Mouse (Mus musculus): ENCODE data around the gene Fhit. TPM values are rescaled to one million over a fixed set of nuclear protein-coding genes. Genes with fewer than 3 reads are reported as not detected.

Gene Fhit
- polyA plus RNA-seq, 1 experiment from 2014 or later: 5.9 TPM

DNA sequence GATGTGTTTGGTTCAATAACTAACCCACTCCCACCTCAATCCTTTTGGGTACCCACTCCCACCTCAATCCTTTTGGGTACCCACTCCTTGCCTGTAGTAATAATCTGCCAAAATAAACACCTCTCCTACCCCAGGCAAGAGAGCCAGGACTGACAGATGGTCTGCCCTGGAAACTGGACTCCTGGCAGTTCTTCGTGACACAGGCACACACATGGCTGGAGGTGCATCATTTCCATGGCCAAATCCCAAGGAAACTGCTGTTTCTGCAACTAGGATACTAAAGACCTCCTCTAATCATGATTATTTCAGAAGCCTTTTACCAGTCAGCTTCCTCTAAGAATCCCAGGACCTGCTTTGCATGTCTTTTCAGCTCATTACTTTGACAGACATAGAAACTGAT lies 756.5 kb downstream of the Fhit start:
- Histone ChIP-seq H3K27ac (no peak overlapping the region), H3K4me3 (no peak overlapping the region), H3K27me3 (no peaks in the 10 kb centered on the region), H3K4me2 (replicated peaks) (no peak overlapping the region), H3K4me1 (no peaks in the 10 kb centered on the region), H3K36me3 (no peaks in the 10 kb centered on the region), H3K9me3 (no peaks in the 10 kb centered on the region), H3K9ac (no peak overlapping the region)
- WGBS: 79% methylated on average over 1 of the region's 1 CpGs
- ATAC-seq (ENCODE audit: insufficient number of reproducible peaks, insufficient read depth, low FRiP score, low TSS enrichment): no peak

- no peaks in the 10 kb centered on the region for H3K4me1 ChIP-seq
- no peaks in the 10 kb centered on the region for H3K27me3 ChIP-seq
- no peaks in the 10 kb centered on the region for H3K36me3 ChIP-seq
- ATAC-seq (ENCODE audit: insufficient number of reproducible peaks, insufficient read depth, low FRiP score, low TSS enrichment): no peak
- no peak overlapping the region for H3K9ac ChIP-seq
- H3K4me2 ChIP-seq (replicated peaks): no peak overlapping the region
- 78% methylated on average over 5 of the region's 5 CpGs for WGBS
- no peak overlapping the region for H3K27ac ChIP-seq
- H3K9me3 ChIP-seq: no peaks in the 10 kb centered on the region
- no peak overlapping the region for H3K4me3 ChIP-seq
Measured at GRCm38 (mm10) chr14:10367783-10368680, 793.8 kb downstream of the Fhit start.

- WGBS: 92% methylated on average over 4 of the region's 4 CpGs
- Histone ChIP-seq H3K9ac (no peak overlapping the region), H3K36me3 (no peaks in the 10 kb centered on the region), H3K4me2 (replicated peaks) (no peak overlapping the region), H3K9me3 (no peaks in the 10 kb centered on the region), H3K4me1 (no peaks in the 10 kb centered on the region), H3K27ac (no peak overlapping the region), H3K27me3 (no peaks in the 10 kb centered on the region), H3K4me3 (no peak overlapping the region)
- no peak for ATAC-seq (ENCODE audit: insufficient number of reproducible peaks, insufficient read depth, low FRiP score, low TSS enrichment)
Measured at GRCm38 (mm10) chr14:10366808-10367207, 795.0 kb downstream of the Fhit start.

GRCm38 (mm10) chr14:10364281-10364680 lies 797.6 kb downstream of the Fhit start:
- no peak overlapping the region for H3K4me2 ChIP-seq (replicated peaks)
- 73% methylated on average over 6 of the region's 6 CpGs for WGBS
- no peaks in the 10 kb centered on the region for H3K36me3 ChIP-seq
- no peaks in the 10 kb centered on the region for H3K9me3 ChIP-seq
- H3K9ac ChIP-seq: no peak overlapping the region
- H3K27ac ChIP-seq: no peak overlapping the region
- no peak overlapping the region for H3K4me3 ChIP-seq
- no peak for ATAC-seq (ENCODE audit: insufficient number of reproducible peaks, insufficient read depth, low FRiP score, low TSS enrichment)
- H3K27me3 ChIP-seq: no peaks in the 10 kb centered on the region
- H3K4me1 ChIP-seq: no peaks in the 10 kb centered on the region

GRCm38 (mm10) chr14:10363306-10363705 lies 798.5 kb downstream of the Fhit start:
- 64% methylated on average over 1 of the region's 1 CpGs for WGBS
- no peaks in the 10 kb centered on the region for H3K36me3 ChIP-seq

GRCm38 (mm10) chr14:10345905-10346304 lies 815.9 kb downstream of the Fhit start:
- Histone ChIP-seq H3K4me2 (replicated peaks) (no peak overlapping the region), H3K4me3 (no peak overlapping the region), H3K36me3 (no peaks in the 10 kb centered on the region), H3K9ac (no peak overlapping the region), H3K9me3 (no peaks in the 10 kb centered on the region), H3K4me1 (no peaks in the 10 kb centered on the region), H3K27ac (no peak overlapping the region), H3K27me3 (no peaks in the 10 kb centered on the region)
- ATAC-seq (ENCODE audit: insufficient number of reproducible peaks, insufficient read depth, low FRiP score, low TSS enrichment): no peak

More at GRCm38 (mm10) chr14:10363306-10363705, 798.5 kb downstream of the Fhit start:
- Histone ChIP-seq H3K4me3 (no peak overlapping the region), H3K9me3 (no peaks in the 10 kb centered on the region), H3K4me2 (replicated peaks) (no peak overlapping the region), H3K4me1 (no peaks in the 10 kb centered on the region), H3K9ac (no peak overlapping the region), H3K27ac (no peak overlapping the region), H3K27me3 (no peaks in the 10 kb centered on the region)
- ATAC-seq (ENCODE audit: insufficient number of reproducible peaks, insufficient read depth, low FRiP score, low TSS enrichment): no peak

DNA sequence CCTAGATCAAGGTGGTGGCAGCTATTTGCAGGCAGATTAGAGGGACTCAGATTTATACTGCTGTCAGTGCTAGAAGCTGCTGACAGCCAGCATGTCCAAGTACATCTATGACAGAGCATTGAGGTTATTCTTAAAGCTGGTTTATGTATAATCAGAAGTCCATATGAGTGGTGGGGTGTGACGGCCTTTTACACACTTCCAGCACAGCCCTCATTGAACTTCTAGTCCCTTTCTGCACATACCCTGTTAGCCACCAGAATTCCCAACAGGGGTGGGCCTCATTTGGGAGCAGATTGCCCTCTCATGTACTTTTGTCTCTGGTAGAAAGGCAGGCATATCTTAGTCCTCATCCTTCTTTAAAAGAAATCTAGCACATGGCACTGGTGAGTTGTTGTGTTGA lies 817.8 kb downstream of the Fhit start:
- whole genome bisulfite sequencing: 95% methylated on average over 1 of the region's 1 CpGs
- no peak for ATAC-seq (ENCODE audit: insufficient number of reproducible peaks, insufficient read depth, low FRiP score, low TSS enrichment)

DNA sequence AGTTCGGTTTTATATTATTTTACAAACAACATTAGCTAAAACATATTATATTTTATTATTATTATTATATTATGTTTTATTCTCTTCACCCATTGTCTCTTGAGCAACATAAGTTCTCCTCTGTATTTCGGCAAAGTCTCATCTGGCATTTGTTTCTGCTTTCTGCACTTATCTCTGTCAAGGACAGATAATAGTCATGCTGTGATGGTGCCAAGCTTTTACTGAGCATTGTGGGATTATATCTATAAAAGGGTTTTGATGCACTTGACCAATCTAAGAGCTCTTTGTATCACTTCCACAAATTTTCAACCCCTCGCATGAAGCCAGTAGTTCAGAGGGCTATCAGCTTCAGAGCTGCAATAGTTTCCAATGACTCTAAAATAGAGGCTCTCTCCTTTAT lies 845.1 kb downstream of the Fhit start:
- Histone ChIP-seq H3K9ac (no peak overlapping the region), H3K4me3 (no peak overlapping the region), H3K36me3 (no peaks in the 10 kb centered on the region), H3K4me2 (replicated peaks) (no peak overlapping the region), H3K9me3 (no peaks in the 10 kb centered on the region), H3K27me3 (no peaks in the 10 kb centered on the region), H3K4me1 (no peaks in the 10 kb centered on the region), H3K27ac (no peak overlapping the region)
- ATAC-seq (ENCODE audit: insufficient number of reproducible peaks, insufficient read depth, low FRiP score, low TSS enrichment): no peak
- 91% methylated on average over 3 of the region's 3 CpGs for WGBS

More for the DNA sequence above, 817.8 kb downstream of the Fhit start:
- Histone ChIP-seq H3K4me1 (no peaks in the 10 kb centered on the region), H3K27ac (no peak overlapping the region), H3K27me3 (no peaks in the 10 kb centered on the region), H3K9me3 (no peaks in the 10 kb centered on the region), H3K4me3 (no peak overlapping the region), H3K4me2 (replicated peaks) (no peak overlapping the region), H3K36me3 (no peaks in the 10 kb centered on the region), H3K9ac (no peak overlapping the region)

- Histone ChIP-seq H3K27me3 (no peaks in the 10 kb centered on the region), H3K4me2 (replicated peaks) (no peak overlapping the region), H3K4me1 (no peaks in the 10 kb centered on the region), H3K27ac (no peak overlapping the region), H3K36me3 (no peaks in the 10 kb centered on the region), H3K9me3 (no peaks in the 10 kb centered on the region), H3K9ac (no peak overlapping the region), H3K4me3 (no peak overlapping the region)
- WGBS: 88% methylated on average over 1 of the region's 1 CpGs
- no peak for ATAC-seq (ENCODE audit: insufficient number of reproducible peaks, insufficient read depth, low FRiP score, low TSS enrichment)
Measured at GRCm38 (mm10) chr14:10312190-10312589, 849.6 kb downstream of the Fhit start.

- H3K9ac ChIP-seq: no peak overlapping the region
- no peaks in the 10 kb centered on the region for H3K27me3 ChIP-seq
- H3K4me1 ChIP-seq: no peaks in the 10 kb centered on the region
- no peak overlapping the region for H3K4me3 ChIP-seq
- ATAC-seq (ENCODE audit: insufficient number of reproducible peaks, insufficient read depth, low FRiP score, low TSS enrichment): no peak
- H3K4me2 ChIP-seq (replicated peaks): no peak overlapping the region
- H3K9me3 ChIP-seq: no peaks in the 10 kb centered on the region
- no peaks in the 10 kb centered on the region for H3K36me3 ChIP-seq
- no peak overlapping the region for H3K27ac ChIP-seq
Measured at GRCm38 (mm10) chr14:10305286-10305685, 856.5 kb downstream of the Fhit start.

GRCm38 (mm10) chr14:10301497-10301896 lies 860.3 kb downstream of the Fhit start:
- Histone ChIP-seq H3K27ac (no peak overlapping the region), H3K4me1 (no peaks in the 10 kb centered on the region), H3K4me3 (no peak overlapping the region), H3K4me2 (replicated peaks) (no peak overlapping the region), H3K36me3 (no peaks in the 10 kb centered on the region), H3K27me3 (no peaks in the 10 kb centered on the region), H3K9ac (no peak overlapping the region), H3K9me3 (no peaks in the 10 kb centered on the region)
- ATAC-seq (ENCODE audit: insufficient number of reproducible peaks, insufficient read depth, low FRiP score, low TSS enrichment): no peak
- 55% methylated on average over 1 of the region's 1 CpGs for WGBS

GRCm38 (mm10) chr14:10300914-10301313 lies 860.9 kb downstream of the Fhit start:
- Histone ChIP-seq H3K4me2 (replicated peaks) (no peak overlapping the region), H3K4me1 (no peaks in the 10 kb centered on the region), H3K27ac (no peak overlapping the region), H3K4me3 (no peak overlapping the region), H3K9ac (no peak overlapping the region), H3K36me3 (no peaks in the 10 kb centered on the region), H3K27me3 (no peaks in the 10 kb centered on the region), H3K9me3 (no peaks in the 10 kb centered on the region)
- no peak for ATAC-seq (ENCODE audit: insufficient number of reproducible peaks, insufficient read depth, low FRiP score, low TSS enrichment)
- 64% methylated on average over 3 of the region's 3 CpGs for WGBS

Data from embryonic facial prominence, embryonic 12.5 days (tissue).